Mouse (Mus musculus) olfactory bulb, adult 2 months (tissue): ENCODE results near the gene Tor3a.

Experiments used
- CTCF ChIP-seq: fragments of 200-500 bp; IDR thresholded peaks from 2 replicates; pipeline ENCODE4 v1.5.1; 2012; ENCODE audit warnings: low read depth, mild to moderate bottlenecking, low read length, moderate library complexity; ENCODE audit not compliant: insufficient read depth
- POLR2A ChIP-seq: fragments of 200-500 bp; IDR thresholded peaks from 2 replicates; pipeline ENCODE4 v1.6.1; 2012; ENCODE audit warnings: mild to moderate bottlenecking, low read depth, low read length, moderate library complexity; ENCODE audit not compliant: insufficient read depth

DNA sequence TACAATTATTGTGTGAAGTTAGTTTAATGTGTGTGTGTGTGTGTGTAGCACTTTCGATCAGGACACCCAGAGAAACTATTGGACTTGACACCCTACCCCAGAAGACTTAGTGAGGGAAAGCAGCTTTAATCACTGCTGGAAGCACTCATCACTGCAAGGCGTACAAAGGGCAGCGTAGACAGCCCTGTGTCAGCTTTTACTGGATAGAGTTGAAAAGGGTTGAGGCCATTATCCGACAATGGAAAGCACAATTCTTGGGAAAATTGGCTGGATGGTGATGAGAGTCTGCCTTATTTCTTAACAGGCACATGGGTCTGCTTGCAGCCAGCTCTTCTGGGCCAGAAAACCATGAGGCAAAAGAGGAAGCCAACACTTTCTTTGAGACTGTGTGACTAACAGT lies 45.9 kb upstream of the Tor3a start:
- no peak for TF ChIP-seq CTCF
- TF ChIP-seq POLR2A, result no peak
